Mouse (Mus musculus) lung, postnatal 0 days (tissue): Measurements from ENCODE around the gene Id3.

Source experiments
- CTCF ChIP-seq: IDR thresholded peaks from 2 replicates; pipeline ENCODE4 v1.5.1; 2016; ENCODE audit warnings: antibody characterized with exemption, mild to moderate bottlenecking
- EP300 ChIP-seq: IDR thresholded peaks from 2 replicates; pipeline ENCODE4 v1.6.1; 2016; ENCODE audit warnings: antibody characterized with exemption, mild to moderate bottlenecking, control low read depth

DNA sequence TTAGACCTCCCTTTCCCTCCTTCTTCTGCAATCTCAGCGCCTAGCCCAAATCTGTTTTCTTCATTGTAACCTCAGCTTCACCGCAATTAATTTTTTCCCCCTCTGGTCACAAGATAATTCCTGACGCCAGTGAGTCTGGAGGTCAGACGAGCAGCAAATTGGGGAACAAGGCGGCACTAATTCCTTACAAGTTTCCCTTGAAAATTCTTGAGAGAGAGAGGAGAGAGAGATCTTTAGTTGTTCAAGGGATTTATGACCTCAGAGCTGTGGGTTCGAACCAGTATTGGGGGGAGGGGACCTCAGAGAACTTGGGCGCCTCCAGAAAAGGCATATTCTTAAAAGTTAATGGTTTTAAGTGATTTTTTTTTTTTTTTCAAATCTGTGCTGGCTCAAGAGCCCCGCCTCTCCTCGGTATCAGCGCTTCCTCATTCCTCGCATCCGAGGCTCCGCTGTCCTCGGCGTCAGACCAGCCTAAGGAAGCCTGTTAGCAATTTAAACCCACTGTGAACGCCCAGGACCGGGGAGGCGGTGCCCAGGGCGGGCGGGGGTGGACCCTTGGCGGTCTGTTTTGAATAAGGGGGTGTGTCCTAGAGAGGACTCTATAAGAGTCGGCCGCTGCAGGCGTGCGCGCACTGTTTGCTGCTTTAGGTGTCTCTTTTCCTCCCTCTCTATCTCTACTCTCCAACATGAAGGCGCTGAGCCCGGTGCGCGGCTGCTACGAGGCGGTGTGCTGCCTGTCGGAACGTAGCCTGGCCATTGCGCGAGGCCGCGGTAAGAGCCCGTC lies at the start of gene Id3:
- TF ChIP-seq CTCF (0 out of 2 replicates have a peak, but pooled peaks have one; percentile 5), EP300 (peak; percentile 88)
